Mouse (Mus musculus) CH12.LX (cell line): ENCODE results near the gene Zfp760. TPM values are rescaled to one million over a fixed set of nuclear protein-coding genes. Genes with fewer than 3 reads are reported as not detected.
A peak's percentile ranks its signal among the peaks of the same experiment; 100 is the strongest.
"Not testable (repeated sequence)": the region's sequence is repeated elsewhere in the genome, so short reads cannot be mapped to it uniquely, and the experiment has no call there.

Experiments
- DNase-seq: peaks from one replicate; pipeline ENCODE4 v3.0.0-alpha.2; 2013; ENCODE audit errors: extremely low read depth
- H3K27ac ChIP-seq: 2 replicates; pipeline ENCODE4 v1.5.1; 2012; ENCODE audit warnings: low read depth, mild to moderate bottlenecking, control low read depth, moderate library complexity; ENCODE audit not compliant: insufficient read depth
- H3K27me3 ChIP-seq: replicated peaks from 2 replicates; pipeline ENCODE3; 2012; ENCODE audit warnings: inconsistent platforms
- H3K36me3 ChIP-seq, 2 experiments: replicated peaks in 1 of 2; 2 replicates each; pipeline versions ENCODE3 to v1.6.1; 2012; ENCODE audit warnings: inconsistent platforms in 1 of 2, low read length in 1 of 2, mild to moderate bottlenecking in 1 of 2, mixed read lengths in 1 of 2, moderate library complexity in 1 of 2; ENCODE audit not compliant: control insufficient read depth in 1 of 2, insufficient read depth in 1 of 2
- H3K4me1 ChIP-seq, 2 experiments: 2 replicates each; pipeline ENCODE4 v1.6.1; 2012; ENCODE audit warnings: inconsistent platforms in 1 of 2, moderate library complexity in 1 of 2; ENCODE audit not compliant: insufficient read depth in 2 of 2, control insufficient read depth in 1 of 2
- H3K4me2 ChIP-seq: 2 replicates; pipeline ENCODE4 v1.6.1; 2012; ENCODE audit warnings: low read depth, mild to moderate bottlenecking, control low read depth; ENCODE audit not compliant: poor library complexity, insufficient read depth, severe bottlenecking
- H3K4me3 ChIP-seq, 3 experiments: fragments of 150-350 bp in 1 of 3; sonication (generic) in 1 of 3; replicated peaks in 1 of 3; 2 replicates each; pipeline versions ENCODE3 to v1.5.1; 2011 to 2012; ENCODE audit warnings: low read depth in 2 of 3, low read length in 2 of 3, mild to moderate bottlenecking in 2 of 3, moderate library complexity in 2 of 3, control low read depth in 1 of 3, improper control_type of control experiment in 1 of 3, inconsistent platforms in 1 of 3, mixed read lengths in 1 of 3; ENCODE audit not compliant: poor library complexity in 1 of 3
- H3K79me2 ChIP-seq: replicated peaks from 2 replicates; pipeline ENCODE4 v1.6.1; 2012; ENCODE audit warnings: mild to moderate bottlenecking, moderate library complexity; ENCODE audit not compliant: control insufficient read depth, poor library complexity, insufficient read depth, severe bottlenecking; ENCODE audit errors: extremely low read depth
- H3K9ac ChIP-seq: 2 replicates; pipeline ENCODE4 v1.6.1; 2012; ENCODE audit warnings: low read depth, mild to moderate bottlenecking, control low read depth, moderate library complexity; ENCODE audit not compliant: insufficient read depth
- H3K9me3 ChIP-seq: replicated peaks from 2 replicates; pipeline ENCODE3; 2012; ENCODE audit warnings: low read length, inconsistent platforms, mixed read lengths
- BHLHE40 ChIP-seq: IDR thresholded peaks from 2 replicates; pipeline ENCODE4 v1.6.1; 2011; ENCODE audit warnings: mild to moderate bottlenecking, low read depth, low read length, improper control_type of control experiment
- CHD2 ChIP-seq: IDR thresholded peaks from 2 replicates; pipeline ENCODE4 v1.6.1; 2011; ENCODE audit warnings: low read length, improper control_type of control experiment
- E2F4 ChIP-seq: IDR thresholded peaks from 2 replicates; pipeline ENCODE4 v1.6.1; 2011; ENCODE audit warnings: low read depth, low read length, improper control_type of control experiment; ENCODE audit not compliant: insufficient replicate concordance
- EP300 ChIP-seq: IDR thresholded peaks from 2 replicates; pipeline ENCODE4 v1.6.1; 2011; ENCODE audit warnings: low read length, improper control_type of control experiment
- ETS1 ChIP-seq: conservative IDR thresholded peaks from 2 replicates; pipeline ENCODE4 v1.6.1; 2012; ENCODE audit warnings: low read depth, mild to moderate bottlenecking, inconsistent platforms, low read length, improper control_type of control experiment, moderate library complexity
- GABPA ChIP-seq: IDR thresholded peaks from 2 replicates; pipeline ENCODE4 v1.6.1; 2012; ENCODE audit warnings: low read depth, low read length, improper control_type of control experiment, inconsistent platforms; ENCODE audit not compliant: insufficient replicate concordance
- HCFC1 ChIP-seq: IDR thresholded peaks from 2 replicates; pipeline ENCODE4 v1.6.1; 2012; ENCODE audit warnings: low read depth, mild to moderate bottlenecking, inconsistent platforms, low read length, improper control_type of control experiment
- IRF4 ChIP-seq: IDR thresholded peaks from 2 replicates; pipeline ENCODE4 v1.6.1; 2014; ENCODE audit warnings: low read depth, mild to moderate bottlenecking, inconsistent platforms, low read length, improper control_type of control experiment
- MAFK ChIP-seq: IDR thresholded peaks from 2 replicates; pipeline ENCODE4 v1.6.1; 2011; ENCODE audit warnings: low read length, improper control_type of control experiment; ENCODE audit not compliant: insufficient replicate concordance
- MAX ChIP-seq: IDR thresholded peaks from 2 replicates; pipeline ENCODE4 v1.6.1; 2011; ENCODE audit warnings: low read length, improper control_type of control experiment
- MEF2A ChIP-seq: IDR thresholded peaks from 2 replicates; pipeline ENCODE4 v1.6.1; 2014; ENCODE audit warnings: low read depth, mild to moderate bottlenecking, inconsistent platforms, low read length, improper control_type of control experiment, borderline replicate concordance
- MXI1 ChIP-seq: IDR thresholded peaks from 2 replicates; pipeline ENCODE4 v1.6.1; 2011; ENCODE audit warnings: mild to moderate bottlenecking, low read depth, low read length, improper control_type of control experiment
- MYC ChIP-seq: IDR thresholded peaks from 2 replicates; pipeline ENCODE4 v1.6.1; 2011; ENCODE audit warnings: low read depth, mild to moderate bottlenecking, improper control_type of control experiment, low read length
- NRF1 ChIP-seq: IDR thresholded peaks from 2 replicates; pipeline ENCODE4 v1.6.1; 2014; ENCODE audit warnings: low read depth, mild to moderate bottlenecking, inconsistent platforms, low read length, improper control_type of control experiment, moderate library complexity
- TCF12 ChIP-seq: IDR thresholded peaks from 2 replicates; pipeline ENCODE4 v1.6.1; 2014; ENCODE audit warnings: low read depth, mild to moderate bottlenecking, inconsistent platforms, low read length, improper control_type of control experiment
- UBTF ChIP-seq: IDR thresholded peaks from 2 replicates; pipeline ENCODE4 v1.6.1; 2012; ENCODE audit warnings: low read depth, mild to moderate bottlenecking, inconsistent platforms, low read length, improper control_type of control experiment, moderate library complexity
- USF1 ChIP-seq: IDR thresholded peaks from 2 replicates; pipeline ENCODE4 v1.6.1; 2014; ENCODE audit warnings: low read depth, mild to moderate bottlenecking, inconsistent platforms, low read length, improper control_type of control experiment
- ZC3H11A ChIP-seq: IDR thresholded peaks from 2 replicates; pipeline ENCODE4 v1.6.1; 2012; ENCODE audit warnings: low read depth, mild to moderate bottlenecking, inconsistent platforms, low read length, improper control_type of control experiment
- ZNF384 ChIP-seq: IDR thresholded peaks from 2 replicates; pipeline ENCODE4 v1.6.1; 2012; ENCODE audit warnings: low read depth, low read length, improper control_type of control experiment, inconsistent platforms
- dilution Hi-C: fragments of 300-500 bp; cut with MboI; formaldehyde crosslinking; loops from 2 replicates; pipeline ENCODE4 v1.14.3; 2020; ENCODE audit warnings: low sequenced_read_pairs; ENCODE audit not compliant: extremely low pct_unique_long_range_greater_than_20kb, extremely low pct_ligation_motif_present
- in situ Hi-C: fragments of 300-500 bp; cut with MboI; formaldehyde crosslinking; loops from 3 replicates; pipeline ENCODE4 v1.14.3; 2019; ENCODE audit warnings: low sequenced_read_pairs, low pct_ligation_motif_present, low pct_unique_long_range_greater_than_20kb, mixed read lengths
- polyA plus RNA-seq: library from polyadenylated mRNA; unstranded; fragments of >175 nt; gene quantifications from 2 replicates; pipeline ENCODE4 v1.2.1, GENCODE M21; 2012; ENCODE audit warnings: low read depth; ENCODE audit not compliant: insufficient read length
- total RNA-seq, 2 experiments: library from RNA; depleted of rRNA; stranded (reverse); fragments of 300-350 nt in 1 of 2; fragments of >200 nt in 1 of 2; gene quantifications; 2 replicates each; pipeline ENCODE4 v1.2.3; 2012 to 2014

Gene Zfp760
- total and polyA plus RNA-seq, 3 experiments: 1.2 to 3.5 (median 1.4) TPM

- no peaks in the 10 kb centered on the region for H3K27me3 ChIP-seq
- DNase-seq: no peak
- no peaks in the 10 kb centered on the region for H3K79me2 ChIP-seq
- no peaks in the 10 kb centered on the region for H3K36me3 ChIP-seq
- H3K9ac ChIP-seq: no peak overlapping the region
- H3K27ac ChIP-seq: no peak overlapping the region
- in situ Hi-C loops: no loop called here
- TF ChIP-seq MXI1 (no peak), MAX (no peak), IRF4 (no peak), MEF2A (no peak)
- dilution Hi-C loops: no loop called here
- H3K4me1 ChIP-seq: no peaks in the 10 kb centered on the region
- no peaks in the 10 kb centered on the region for H3K9me3 ChIP-seq
- no peak overlapping the region for H3K4me2 ChIP-seq
- no peak overlapping the region for H3K4me3 ChIP-seq
Measured at GRCm38 (mm10) chr17:21703414-21703813, 4.1 kb upstream of the Zfp760 start.

DNA sequence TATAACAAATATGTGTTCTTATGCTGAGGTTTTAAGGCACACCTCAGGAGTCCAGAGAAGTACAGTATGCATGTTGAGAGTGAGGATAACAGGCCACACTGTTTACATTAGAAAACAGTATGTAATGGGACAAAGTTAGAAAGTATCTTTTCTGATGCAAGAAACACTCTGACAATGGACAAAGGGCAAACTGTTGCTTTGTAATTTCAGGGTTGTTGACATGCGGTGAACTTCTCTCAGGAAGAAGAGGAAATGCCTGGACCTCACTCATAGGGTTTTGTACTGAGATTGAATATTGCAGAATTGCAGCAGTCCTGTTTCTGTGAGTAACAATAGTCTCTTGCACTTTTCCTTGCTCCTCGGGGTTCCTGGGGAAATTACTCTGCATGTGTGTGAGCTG lies 860 bp downstream of the Zfp760 start:
- DNase-seq: no peak
- H3K9ac ChIP-seq: peak overlapping the region; percentile 18; the same call in 1 of the 2 replicates
- no peak overlapping the region for H3K27ac ChIP-seq

DNA sequence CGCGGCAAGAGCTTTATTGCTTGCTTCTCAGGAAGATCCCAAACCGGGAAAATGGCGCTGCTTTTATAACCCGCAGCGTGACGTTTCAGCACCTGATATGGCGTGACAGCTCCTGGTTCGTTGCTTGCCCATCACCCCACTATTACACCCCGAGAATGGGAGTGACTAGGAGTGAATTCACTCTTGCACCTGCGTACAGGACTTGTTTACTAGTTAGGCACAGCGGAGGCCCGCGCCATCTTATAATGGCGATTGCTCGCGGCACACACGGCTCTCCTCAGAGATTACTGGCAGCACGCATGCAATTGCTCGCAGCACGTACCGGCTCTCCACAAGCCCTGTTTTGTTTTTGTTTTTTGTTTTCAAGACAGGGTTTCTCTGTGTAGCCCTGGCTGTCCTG lies 23.0 kb downstream of the Zfp760 start, which contains the start of gene Zfp229:
Gene Zfp229, plus strand, starts transcription at position 301 of the 400 bp plus-strand sequence.
- dilution Hi-C loops, DNase-seq, H3K27me3 ChIP-seq, H3K27ac ChIP-seq, H3K36me3 ChIP-seq, H3K9me3 ChIP-seq, H3K4me2 ChIP-seq, H3K9ac ChIP-seq, H3K4me3 ChIP-seq, in situ Hi-C loops, H3K79me2 ChIP-seq: not testable (repeated sequence)
- peaks cover 0 to 13% of the 10 kb centered on the region in 2 experiments; a peak in 3 of 4 replicates for H3K4me1 ChIP-seq

More for the DNA sequence above, 860 bp downstream of the Zfp760 start:
- Histone ChIP-seq H3K36me3 (peaks cover 0 to under 1% of the 10 kb centered on the region in 2 experiments), H3K79me2 (no peaks in the 10 kb centered on the region), H3K4me2 (peak overlapping the region; percentile 26), H3K4me1 (0 out of 4 replicates have a peak, but pooled peaks cover 0 to 4% of the 10 kb centered on the region in 2 experiments), H3K27me3 (no peaks in the 10 kb centered on the region), H3K9me3 (no peaks in the 10 kb centered on the region), H3K4me3 (peak overlapping the region; percentile 46 to 68 (median 60))
- TF ChIP-seq IRF4: no peak
- no peak for TF ChIP-seq MYC
- no peak for TF ChIP-seq MEF2A
- TF ChIP-seq TCF12: no peak
- no peak for TF ChIP-seq ETS1
- no peak for TF ChIP-seq MAX
- TF ChIP-seq BHLHE40: no peak
- TF ChIP-seq E2F4: no peak
- no peak for TF ChIP-seq USF1
- no peak for TF ChIP-seq HCFC1
- TF ChIP-seq EP300: no peak
- no peak for TF ChIP-seq CHD2
- no peak for TF ChIP-seq ZNF384
- TF ChIP-seq GABPA: no peak
- TF ChIP-seq ZC3H11A: no peak
- TF ChIP-seq MAFK: no peak
- TF ChIP-seq NRF1: no peak
- TF ChIP-seq UBTF: no peak
- in situ Hi-C loops: no loop called here
- dilution Hi-C loops: no loop called here
